Mouse (Mus musculus) adrenal gland, postnatal 36 days (tissue): ENCODE results near the gene N4bp2l2. TPM values are rescaled to one million over a fixed set of nuclear protein-coding genes. Genes with fewer than 3 reads are reported as not detected.
"Not testable (repeated sequence)": the region's sequence is repeated elsewhere in the genome, so short reads cannot be mapped to it uniquely, and the experiment has no call there.

Experiments
- DNase-seq, 2 experiments: peaks; one replicate each; pipeline ENCODE4 v3.0.0; 2021; ENCODE audit warnings: mixed read lengths in 1 of 2
- total RNA-seq, 2 experiments: library from RNA; stranded (reverse); gene quantifications; 2 replicates each; pipeline ENCODE4 v1.2.3; 2021

Gene N4bp2l2
- total RNA-seq, 2 experiments from 2014 or later: 79.0 to 87.5 TPM

- DNase-seq: no peak
Observed at GRCm38 (mm10) chr5:150644926-150645325, 21.1 kb downstream of the N4bp2l2 start.

DNA sequence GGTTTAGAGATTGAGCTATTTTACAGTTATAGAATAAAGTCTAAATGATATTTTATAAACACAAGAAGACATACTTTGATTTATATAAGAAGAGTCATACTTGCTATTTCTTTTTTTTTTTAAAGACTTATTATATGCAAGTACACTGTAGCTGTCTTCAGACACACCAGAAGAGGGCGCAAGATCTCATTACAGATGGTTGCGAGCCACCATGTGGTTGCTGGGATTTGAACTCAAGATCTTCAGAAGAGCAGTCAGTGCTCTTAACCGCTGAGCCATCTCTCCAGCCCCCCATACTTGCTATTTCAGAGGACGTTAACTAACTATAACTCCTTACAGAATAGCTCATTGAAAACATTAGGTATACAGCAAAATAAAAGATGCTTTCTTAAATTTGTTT lies 22.6 kb downstream of the N4bp2l2 start:
- not testable (repeated sequence) for DNase-seq

DNA sequence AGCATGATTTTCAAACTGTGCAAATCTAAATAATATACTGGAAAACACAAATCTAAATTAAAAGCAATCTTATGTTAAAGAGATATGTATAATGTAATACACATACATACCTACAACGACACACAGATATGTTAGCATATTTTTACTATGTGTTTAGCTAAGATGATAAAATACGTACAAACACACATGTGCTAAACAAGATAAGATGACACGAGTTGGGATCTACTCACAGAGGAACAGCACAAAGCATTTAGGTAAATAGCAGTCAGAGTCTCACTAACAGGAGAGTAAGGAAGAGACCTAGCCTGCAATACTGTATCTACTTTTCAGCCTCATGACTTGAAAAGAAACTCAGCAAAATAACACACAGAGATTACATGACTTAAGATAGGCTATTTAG lies 24.5 kb downstream of the N4bp2l2 start:
- no peak for DNase-seq

DNA sequence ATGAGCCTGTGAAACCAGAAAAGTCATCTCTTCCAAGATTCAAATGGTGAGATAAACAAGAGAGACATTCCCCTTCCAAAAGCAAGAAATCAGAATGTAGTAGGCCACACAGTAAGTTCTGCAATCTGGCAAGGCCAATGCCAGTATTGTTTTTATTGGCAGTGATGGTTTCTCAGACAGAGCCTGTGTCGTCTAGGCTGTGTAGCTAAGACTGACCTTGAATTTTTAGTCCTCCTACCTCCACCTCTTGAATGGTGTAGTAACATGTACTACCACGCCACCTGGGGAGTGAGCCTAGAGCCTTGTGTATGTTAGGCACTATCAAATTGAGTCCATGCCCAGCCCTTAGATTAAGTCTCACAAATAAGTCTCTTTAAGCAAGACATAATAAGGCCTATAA lies 36.3 kb downstream of the N4bp2l2 start:
- no peak for DNase-seq

DNA sequence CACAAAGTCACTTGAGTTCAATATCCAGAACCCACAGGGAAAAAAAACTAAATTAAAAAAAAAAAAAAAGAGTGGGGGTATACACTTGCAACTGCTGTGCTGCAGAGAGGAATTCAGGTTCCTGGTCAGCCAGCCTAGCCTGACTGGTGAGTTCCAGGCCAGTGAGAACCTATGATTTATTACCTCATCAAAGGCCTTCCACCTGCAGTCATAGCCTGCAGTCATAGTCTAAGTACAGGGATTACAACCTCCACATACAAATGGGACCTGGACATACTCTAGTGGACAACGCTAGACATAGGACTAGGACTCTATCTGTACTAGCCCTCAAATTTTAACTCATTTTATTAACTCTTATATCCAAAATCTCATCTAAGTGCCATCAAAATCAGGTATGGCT lies 36.7 kb downstream of the N4bp2l2 start:
- no peak for DNase-seq

DNA sequence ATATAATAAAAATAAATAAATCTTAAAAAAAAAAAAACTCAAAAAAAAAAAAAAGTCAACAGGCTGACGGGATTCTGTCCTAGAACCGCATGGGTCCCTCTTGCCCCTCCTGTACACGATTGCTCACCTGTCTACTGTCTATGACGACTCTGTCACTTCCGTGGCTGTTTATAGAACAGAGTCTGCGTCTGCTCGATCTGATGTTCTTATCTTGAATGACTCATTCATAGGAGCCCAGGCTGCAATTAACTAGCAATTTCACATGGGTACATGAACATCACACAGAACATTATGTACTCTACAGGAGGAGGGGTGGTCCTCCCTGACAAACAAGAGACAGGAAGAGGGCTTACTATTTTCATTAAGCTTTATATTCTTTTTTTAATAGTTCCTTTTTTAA lies 40.5 kb downstream of the N4bp2l2 start:
- DNase-seq: no peak

GRCm38 (mm10) chr5:150622792-150623191 lies 43.2 kb downstream of the N4bp2l2 start:
- DNase-seq: no peak

DNA sequence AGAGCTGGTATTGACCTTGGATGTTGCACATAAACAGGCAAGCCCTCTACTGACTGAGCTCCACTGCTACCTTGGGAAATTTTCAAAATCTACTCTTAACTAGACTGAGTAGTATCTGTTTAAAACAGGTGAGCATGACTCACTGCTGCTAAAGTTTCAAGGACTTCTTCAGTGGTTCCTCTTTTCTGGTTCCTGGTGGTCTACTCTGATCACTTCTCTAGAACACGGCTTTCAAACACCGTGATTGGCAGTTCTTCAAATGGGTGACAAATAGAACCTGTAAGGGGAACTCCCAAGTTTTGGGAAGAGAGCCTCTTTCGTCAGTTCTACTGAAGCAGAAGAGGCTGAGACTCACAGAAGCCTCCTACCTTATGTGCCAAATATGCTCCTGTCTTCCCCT lies 44.4 kb downstream of the N4bp2l2 start:
- DNase-seq: no peak

GRCm38 (mm10) chr5:150620588-150621135 lies 45.3 kb downstream of the N4bp2l2 start:
- DNase-seq: no peak

DNA sequence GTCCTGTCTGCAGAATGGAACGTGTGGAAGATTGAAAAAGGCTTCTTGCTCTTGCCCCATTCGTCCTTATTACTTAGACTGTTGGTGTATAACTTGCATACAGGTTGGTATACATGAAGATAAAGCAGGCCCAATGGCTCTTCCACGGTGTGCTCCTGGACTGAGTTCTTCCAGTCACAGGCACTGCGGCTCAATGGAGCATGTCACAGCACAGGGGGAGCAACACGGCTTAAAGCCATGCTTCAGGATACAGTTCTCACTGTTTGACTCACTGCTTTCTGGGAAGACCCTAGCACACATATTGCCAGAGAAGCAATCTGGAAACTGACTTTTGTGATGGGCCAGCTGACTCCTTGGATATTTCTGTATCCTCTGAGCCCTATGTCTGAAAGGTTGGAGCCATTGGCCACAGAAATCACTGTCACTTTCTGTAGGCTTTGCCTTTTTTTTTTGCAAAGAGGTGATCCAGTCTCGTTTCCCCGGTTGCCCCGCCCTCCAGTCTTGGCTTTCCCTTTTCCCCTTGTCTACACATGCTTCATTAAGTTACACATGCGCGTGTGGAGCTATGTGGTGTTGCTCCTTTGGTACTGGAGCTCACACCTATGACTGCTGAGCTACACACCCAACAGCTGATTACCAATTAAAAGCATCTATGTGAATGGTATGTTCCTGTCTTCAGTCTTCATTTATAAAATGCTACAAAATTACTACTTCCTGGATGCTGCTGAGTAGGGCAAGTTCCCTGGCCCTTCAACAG lies 47.2 kb downstream of the N4bp2l2 start:
- DNase-seq: no peak

DNA sequence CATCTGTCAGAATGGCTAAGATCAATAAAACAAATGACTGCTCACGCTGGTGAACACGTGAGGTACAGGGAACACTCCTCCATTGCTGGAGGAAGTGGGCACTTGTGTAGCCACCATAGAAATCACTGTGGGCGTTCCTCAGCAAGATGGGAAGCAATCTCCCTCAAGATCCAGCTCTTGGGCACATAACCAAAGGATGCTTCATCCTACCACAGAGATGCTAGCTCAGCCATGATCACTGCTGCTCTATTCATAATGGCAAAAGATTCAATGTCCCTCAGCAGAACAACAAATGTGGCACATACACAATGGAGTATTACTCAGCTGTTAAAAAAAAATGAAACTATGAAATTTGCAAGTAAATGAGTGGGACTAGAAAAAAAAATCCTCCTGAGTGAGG lies 49.3 kb downstream of the N4bp2l2 start:
- no peak for DNase-seq

- no peak for DNase-seq
Observed at GRCm38 (mm10) chr5:150616216-150616615, 49.8 kb downstream of the N4bp2l2 start.

- DNase-seq: no peak
Observed at GRCm38 (mm10) chr5:150614054-150614453, 51.9 kb downstream of the N4bp2l2 start.

- peak; percentile 66 to 68 for DNase-seq
Observed at GRCm38 (mm10) chr5:150611697-150612096, 54.3 kb downstream of the N4bp2l2 start.

- no peak for DNase-seq
Observed at GRCm38 (mm10) chr5:150611136-150611535, 54.8 kb downstream of the N4bp2l2 start.

DNA sequence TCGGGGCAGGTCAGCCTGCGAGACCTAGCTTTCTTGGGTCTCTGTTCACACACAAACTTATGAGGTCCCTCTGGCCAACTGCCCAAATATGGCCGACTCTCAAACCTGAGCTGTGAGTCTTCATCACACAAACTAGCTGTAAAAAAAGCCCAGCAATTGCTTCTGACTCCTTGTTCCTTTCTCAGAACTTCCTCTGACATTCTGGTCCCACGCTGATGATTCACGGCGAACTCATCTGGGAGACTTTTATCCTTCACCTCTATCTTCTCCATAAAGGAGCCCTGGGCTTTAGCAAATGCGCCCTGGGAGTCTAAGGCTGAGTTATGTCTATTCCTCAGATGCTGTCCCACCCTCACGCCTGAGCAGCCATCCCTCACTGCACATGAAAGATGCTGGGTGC lies 58.4 kb downstream of the N4bp2l2 start:
- no peak for DNase-seq

DNA sequence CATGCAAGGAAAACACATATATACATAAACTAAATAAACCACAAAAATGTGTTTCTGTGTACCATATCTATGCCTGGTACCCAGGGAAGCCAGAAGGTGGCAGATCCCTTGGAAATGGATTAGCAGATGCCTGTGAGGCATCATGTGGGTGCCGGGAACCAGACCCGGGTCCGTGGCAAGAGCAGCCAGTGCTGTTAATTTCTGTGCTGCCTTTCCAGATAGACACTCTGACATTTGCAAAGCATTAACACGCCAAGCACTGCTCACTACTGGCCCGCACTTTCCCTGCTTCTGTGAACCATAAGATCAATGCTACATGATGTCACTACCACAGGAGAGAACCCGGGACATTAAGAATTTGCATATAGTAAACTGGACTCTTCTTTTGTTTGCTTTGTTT lies 59.9 kb downstream of the N4bp2l2 start:
- DNase-seq: no peak

- no peak for DNase-seq
Observed at GRCm38 (mm10) chr5:150601441-150602230, 64.3 kb downstream of the N4bp2l2 start.

GRCm38 (mm10) chr5:150600554-150601440 lies 65.2 kb downstream of the N4bp2l2 start:
- DNase-seq: peak; percentile 59 to 69

- no peak for DNase-seq
Observed at GRCm38 (mm10) chr5:150599301-150600294, 66.4 kb downstream of the N4bp2l2 start.
